Mouse (Mus musculus) cerebellum, postnatal 4 days (tissue): ENCODE measurements at regions not wholly inside any gene's neighbourhood (a gene's known extent, or its start where the extent isn't known, plus 50 kb on each side); places are given as distances from the start of the nearest gene placed in this dataset.

Source experiments
- DNase-seq, 2 experiments: peaks; one replicate each; pipeline ENCODE4 v3.0.0; 2022; ENCODE audit warnings: low spot score in 2 of 2, mixed read lengths in 1 of 2

DNA sequence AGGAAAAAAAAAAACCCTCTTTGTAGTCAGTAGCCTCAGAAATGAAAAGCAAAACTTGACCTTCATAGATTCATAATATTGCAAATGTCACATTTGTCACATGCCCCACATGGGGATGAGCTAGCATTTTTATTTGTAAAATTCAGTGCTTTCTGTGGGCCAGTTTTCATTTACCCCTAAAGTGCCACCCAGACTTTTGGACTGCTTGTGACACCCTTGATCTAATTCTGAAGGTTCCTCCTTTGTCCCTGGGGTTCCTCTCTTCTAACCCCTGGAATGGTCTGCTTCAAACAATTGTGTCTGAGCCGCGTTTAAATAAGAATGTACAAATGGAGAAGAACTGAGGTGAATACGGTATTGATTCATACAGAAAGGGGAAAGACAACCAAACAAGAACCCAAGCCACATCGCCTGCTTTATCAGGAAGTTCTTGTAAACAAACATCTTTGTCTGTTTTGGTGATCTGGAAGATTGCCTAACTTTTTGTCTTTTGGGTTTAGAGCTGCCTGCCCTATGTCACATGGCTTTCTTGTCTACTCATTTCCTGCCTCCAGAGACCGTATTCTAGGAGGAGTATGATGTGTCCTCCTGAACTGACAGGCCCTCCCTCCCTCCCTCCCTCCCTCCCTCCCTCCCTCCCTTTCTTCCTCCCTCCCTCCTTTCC, 203.1 kb upstream of the Gm9833 start:
- no peak for DNase-seq

DNA sequence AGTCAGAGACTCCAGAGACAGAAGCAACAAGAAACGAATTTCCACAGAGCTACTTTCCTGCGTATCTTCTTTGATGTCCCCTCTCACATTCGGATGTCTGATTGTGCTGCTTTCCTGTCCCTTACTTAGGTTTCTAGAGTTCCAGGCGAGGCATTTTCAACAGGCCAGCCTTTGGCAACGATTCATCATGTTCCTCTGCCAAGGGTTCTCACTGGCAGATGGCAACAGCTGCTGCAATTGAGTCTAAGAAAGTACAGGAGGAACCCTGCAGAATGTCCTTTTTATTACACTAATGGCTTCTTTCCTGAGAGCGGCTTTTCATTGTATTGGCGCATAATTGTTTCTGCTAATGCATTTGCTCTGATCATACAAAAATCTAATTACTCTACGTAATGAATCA, 202.3 kb upstream of the Gm9833 start:
- DNase-seq: peak in 1 of 2 experiments; percentile 70

DNA sequence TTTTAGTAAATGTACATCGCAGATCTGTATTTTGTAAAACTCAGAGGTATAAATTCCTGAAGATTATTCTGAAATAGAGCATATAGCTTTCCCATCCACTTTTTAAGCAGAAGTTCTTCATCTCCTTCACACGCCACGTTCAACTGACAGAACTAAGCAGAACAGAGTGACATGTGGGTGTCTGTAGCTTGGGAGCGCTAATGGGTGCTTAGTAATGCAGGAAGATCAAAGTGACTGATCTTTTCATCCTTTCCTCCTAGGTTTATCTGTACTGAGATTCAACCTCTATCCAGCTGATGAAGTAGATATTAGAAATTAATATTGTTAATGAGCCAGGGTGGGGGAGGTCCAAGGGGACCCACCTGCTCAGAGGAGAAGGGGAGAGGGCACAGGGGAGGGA, 201.8 kb upstream of the Gm9833 start:
- no peak for DNase-seq

GRCm38 (mm10) chr3:9886765-9887626, 200.9 kb upstream of the Gm9833 start:
- no peak for DNase-seq

- no peak for DNase-seq
These were observed 200.3 kb upstream of the Gm9833 start for GRCm38 (mm10) chr3:9887627-9887994.

DNA sequence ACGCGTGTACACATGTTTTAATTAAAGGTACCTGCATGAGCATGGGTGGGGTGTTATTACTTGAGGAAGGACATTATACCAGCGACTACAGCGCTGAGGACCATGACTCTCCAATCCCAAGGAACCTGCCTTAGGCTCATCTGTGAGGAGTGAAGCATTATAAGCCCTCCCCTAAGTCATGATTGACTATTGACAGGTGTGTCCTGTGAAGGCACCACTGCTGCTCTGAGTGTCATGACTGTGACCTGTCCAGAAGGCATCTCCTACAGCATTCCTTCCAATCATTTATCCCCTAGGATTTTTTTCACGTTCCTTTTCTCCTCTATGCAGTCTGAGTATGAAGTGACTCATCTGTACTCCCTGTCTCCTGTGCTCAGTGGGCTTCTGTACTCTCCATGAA, 199.9 kb upstream of the Gm9833 start:
- DNase-seq: no peak

DNA sequence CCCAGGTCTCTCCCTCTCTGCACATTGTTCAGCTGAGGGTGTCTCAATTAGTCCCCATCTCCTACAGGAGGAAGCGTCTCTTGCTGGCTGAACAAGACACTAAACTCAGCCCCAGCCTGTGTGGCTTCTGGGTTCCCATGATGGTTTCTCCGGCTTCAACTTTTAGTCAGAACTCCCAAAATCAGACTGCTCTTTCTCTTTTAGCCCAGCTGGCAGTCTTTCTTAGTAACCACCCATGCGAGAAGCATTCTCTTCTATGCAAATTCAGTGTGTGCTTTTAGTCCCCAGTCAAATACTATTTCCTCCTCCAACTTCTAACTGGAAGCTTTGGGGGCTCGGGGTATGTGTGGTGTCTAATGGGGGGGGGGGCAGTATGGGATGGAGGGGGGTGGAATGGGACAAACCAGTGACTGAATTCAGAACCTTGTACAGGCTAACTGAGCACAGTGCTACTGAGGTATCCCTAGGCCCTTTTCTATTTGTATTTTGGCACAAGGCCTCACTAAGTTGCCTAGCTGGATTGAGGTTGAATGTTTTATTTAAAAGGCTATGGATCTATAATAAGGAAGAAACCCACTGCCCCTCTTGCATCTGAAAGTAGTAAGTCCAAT, 194.9 kb upstream of the Gm9833 start:
- no peak for DNase-seq

- DNase-seq: no peak
These were observed 192.3 kb upstream of the Gm9833 start for GRCm38 (mm10) chr3:9895396-9896135.

DNA sequence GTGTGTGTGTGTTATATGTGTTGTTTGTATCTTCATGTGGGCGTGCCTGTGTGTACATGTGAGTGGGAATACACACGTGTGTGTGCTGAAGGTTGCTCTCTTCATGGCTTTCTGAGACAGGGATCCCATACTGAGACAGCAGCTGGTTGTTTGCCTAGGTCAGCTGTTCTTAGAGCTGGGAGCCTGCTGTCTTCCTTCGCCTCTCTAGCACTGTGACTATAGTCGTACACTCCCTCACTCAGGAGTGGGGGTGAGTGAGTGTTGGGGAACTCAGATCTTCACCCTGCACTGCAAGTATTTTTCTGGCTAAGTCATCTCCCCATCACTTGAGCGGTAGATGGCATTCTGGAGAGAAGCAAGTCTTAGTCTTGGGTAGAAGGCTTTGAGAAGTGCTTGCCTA, 191.6 kb upstream of the Gm9833 start:
- no peak for DNase-seq

DNA sequence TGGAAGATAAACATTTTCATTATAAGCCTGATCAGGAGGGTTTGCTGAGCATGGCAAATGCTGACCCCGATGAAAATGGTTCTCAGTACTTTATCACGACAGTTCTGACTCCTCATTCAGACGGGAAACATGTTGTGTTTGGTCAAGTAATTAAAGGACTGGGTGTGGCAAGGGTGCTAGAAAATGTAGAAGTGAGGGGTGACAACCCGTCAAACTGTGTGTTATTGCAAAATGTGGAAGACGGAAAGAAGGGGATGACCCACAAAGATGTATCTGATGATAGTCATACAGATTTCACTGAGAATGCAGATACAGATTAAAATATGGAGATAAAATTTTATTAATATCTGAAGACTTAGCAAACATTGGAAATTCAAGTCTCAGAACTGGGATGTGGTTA, 186.2 kb upstream of the Gm9833 start:
- DNase-seq: no peak

DNA sequence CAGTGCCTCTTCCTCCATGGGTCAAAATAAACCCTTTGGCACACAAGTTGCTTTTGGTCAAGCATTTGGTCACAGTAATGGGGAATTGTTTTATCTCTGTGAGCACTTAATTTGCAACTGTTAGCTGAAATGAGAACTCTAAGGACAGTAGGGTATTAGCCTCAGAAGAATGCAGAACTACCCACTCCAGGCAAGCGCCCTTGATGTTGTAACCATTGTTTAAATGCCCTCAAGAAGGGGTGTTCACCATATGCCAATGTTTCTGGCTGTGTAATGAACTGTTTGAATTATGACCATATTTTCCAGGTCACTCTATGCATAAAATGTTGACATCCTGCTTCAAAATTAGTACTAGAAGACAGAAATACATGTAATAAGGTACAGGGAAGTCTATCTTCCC, 174.6 kb upstream of the Gm9833 start:
- no peak for DNase-seq

DNA sequence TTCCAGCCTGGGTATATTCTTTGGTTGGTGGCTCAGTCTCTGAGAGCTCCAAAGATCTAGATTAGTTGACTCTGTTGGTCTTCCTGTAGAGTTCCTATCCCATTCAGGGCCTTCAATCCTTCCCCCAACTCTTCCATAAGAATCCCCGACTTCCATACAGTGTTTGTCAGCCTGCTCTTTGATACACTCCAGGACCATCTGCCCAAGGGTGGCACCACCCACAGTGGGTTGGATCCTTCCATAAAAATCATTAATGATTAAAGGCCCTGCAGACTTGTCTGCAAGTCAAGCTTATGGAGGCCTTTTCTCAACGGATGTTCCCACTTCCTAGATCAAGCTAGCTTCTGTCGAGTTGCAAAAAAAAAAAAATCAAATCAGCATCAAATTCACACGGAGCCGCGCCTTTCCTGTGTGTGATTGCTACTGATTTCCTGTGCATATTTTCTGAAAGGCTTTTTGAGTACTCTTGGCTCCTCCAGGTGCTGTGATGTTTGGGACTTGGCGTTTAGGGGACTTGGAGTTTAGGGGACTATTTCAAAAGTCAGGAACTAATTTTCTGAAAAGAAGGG, 171.3 kb upstream of the Gm9833 start:
- no peak for DNase-seq

- DNase-seq: peak in 1 of 2 experiments; percentile 56
These were observed 167.6 kb upstream of the Gm9833 start for GRCm38 (mm10) chr3:9920331-9920730.

DNA sequence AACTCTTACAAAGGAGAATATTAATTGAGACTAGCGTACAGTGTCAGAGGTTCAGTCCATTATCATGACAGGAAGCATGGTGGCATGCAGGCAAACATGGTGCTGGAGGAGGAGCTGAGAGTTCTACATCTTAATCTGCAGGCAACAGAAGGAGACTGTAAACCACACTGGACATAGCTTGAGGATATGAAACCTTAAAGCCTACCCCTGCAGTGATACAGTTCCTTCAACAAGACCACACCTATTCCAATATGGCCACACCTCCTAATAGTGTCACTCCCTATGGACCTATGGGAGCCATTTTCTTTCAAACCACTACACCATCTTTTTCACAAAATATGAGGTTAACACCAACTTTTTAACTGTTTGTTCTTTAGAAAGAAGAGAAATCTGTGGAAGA, 166.2 kb upstream of the Gm9833 start:
- DNase-seq: no peak

DNA sequence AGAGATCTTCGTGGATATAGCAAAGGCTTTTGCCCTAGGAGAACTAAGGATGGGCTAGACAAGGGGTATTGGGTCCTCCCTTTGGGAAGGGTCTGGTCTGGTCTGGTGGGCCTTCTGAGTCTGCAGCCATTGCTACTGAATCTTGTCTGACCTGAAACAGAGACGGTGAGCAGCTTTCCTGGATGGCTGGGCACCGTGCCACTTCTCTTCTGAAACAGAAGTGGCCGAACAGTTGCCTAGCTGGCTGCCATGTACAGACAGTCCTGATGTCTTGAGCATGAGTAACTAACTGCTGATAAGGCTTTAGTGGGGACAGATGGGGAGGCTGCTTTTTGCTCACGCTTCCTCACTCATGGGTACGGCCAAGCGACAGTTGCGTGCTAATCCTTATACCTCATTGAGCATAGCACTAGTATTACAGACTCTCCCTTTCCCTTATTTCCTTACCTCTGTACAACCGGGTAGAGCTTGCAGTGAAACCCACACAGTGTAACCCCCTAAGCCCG, 165.3 kb upstream of the Gm9833 start:
- DNase-seq: peak in 1 of 2 experiments; percentile 43

GRCm38 (mm10) chr3:9924630-9925029, 163.3 kb upstream of the Gm9833 start:
- no peak for DNase-seq

DNA sequence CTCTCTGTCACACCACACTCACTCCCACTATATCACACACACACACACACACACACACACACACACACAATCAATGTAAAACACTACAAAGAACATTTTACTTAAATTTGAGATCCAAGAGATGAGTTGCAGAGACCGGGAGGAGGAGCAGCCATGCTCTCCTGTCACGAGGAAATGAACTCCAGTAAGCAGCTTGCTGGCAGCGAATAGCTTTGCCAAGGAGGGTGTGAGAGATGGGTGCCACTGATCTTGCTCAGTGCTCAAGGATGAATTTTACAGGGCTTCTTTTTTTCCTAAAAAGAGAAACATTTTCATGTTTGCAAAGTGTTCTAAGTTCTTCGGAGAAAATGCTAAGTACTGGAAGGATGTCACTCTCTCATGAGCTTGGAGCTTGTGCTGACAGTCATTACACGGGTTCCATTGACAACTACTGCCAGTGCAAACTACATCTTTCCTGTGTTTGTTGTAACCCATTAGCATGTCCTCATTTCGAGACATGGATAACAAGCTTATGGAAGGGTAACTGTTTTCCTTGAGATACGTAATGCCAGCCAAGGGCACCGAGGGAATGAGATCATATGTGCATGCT, 151.0 kb upstream of the Gm9833 start:
- DNase-seq: no peak

DNA sequence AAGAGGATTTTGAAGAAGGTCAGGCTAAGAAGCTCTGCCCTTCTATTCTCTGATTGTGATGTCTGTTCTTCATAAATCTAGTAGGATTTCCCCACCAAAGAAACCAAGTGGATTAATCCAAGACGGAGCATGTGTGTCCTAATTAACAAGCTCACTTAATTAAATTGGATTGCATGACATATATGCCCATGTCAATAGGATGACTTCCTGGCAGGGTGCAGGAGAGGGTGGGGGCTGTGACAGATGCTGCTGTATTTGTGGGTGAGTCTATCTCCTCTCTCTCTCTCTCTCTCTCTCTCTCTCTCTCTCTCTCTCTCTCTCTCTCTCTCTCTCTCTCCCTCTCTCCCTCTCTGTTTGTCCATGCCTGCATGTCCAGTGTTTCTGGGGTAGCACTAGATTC, 149.3 kb upstream of the Gm9833 start:
- peak in 1 of 2 experiments; percentile 42 for DNase-seq

- DNase-seq: no peak
These were observed 145.3 kb upstream of the Gm9833 start for GRCm38 (mm10) chr3:9942631-9943030.

GRCm38 (mm10) chr3:9947357-9948065, 140.4 kb upstream of the Gm9833 start:
- peak; percentile 50 to 69 for DNase-seq

DNA sequence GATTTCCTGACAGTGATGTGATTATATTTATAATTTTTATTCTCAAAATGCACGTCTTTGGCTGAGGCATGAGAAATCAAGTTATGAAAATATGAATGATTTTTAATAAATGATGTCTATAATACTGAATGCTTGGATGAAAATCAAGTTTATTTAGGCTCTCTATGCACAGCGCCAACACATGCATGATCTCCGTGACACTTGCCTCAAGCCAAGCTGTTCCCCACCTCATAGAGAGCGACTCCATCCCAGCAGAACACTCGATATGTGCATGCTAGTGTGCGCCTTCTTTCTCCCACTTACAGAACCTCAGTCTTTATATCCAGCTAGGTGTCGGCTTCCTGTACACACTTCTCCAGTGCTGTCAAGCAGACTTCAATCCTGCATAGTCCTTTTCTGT, 139.8 kb upstream of the Gm9833 start:
- no peak for DNase-seq
